Mouse (Mus musculus): Measurements from ENCODE around the gene Cdh22. TPM values are rescaled to one million over a fixed set of nuclear protein-coding genes. Genes with fewer than 3 reads are reported as not detected.

Cdh22 gene
- polyA plus RNA-seq, 1 experiment from 2014 or later = not detected

DNA sequence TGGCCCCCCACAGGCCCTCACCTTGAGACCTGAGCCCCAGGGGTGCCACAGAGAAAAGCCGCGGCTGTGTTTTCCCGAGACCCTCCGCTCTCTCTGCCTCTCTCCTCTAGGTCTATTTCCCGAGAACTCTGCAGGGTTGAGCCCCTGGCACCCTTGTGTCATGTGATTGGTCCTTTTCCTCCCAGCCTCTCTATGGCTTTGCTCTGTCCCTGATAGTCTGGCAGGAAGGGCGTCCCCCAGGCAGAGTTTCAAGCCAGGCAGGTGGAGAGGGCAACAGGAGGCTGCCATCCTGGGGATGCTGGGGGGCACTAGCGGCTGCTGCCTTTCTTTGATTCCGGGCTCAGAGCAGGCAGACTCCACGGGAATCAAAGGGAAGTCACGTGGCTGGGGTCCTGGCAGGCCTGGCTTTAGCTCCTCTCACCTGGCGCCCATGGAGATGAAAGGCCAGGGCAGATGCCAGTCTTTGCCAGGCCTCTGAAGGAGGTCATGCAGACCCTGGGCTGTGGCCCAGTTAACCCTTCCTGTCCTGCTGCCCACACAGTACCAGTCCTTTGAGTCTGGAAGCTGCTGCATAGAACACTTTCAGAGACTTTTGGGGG is 8.6 kb upstream of the Cdh22 start:
- H3K27ac ChIP-seq (ENCODE audit: low read depth) = no peak overlapping the region
- no peaks in the 10 kb centered on the region for H3K4me1 ChIP-seq (ENCODE audit: insufficient read depth)
- no peak for ATAC-seq
- no peak overlapping the region for H3K4me2 ChIP-seq (ENCODE audit: low read depth, low read length)
- H3K9me3 ChIP-seq (ENCODE audit: low read length) = no peaks in the 10 kb centered on the region
- WGBS (ENCODE audit: insufficient replicate concordance) = 10% methylated on average over 11 of the region's 11 CpGs
- H3K4me3 ChIP-seq (ENCODE audit: low read depth, low read length) = no peak overlapping the region
- H3K36me3 ChIP-seq (replicated peaks; ENCODE audit: insufficient read depth, low read length) = no peaks in the 10 kb centered on the region
- H3K27me3 ChIP-seq (ENCODE audit: insufficient read depth, low read length) = peaks cover 60% of the 10 kb centered on the region
- TF ChIP-seq EP300 (IDR thresholded peaks at IDR 0.05; ENCODE audit: low read depth) (no peak), CTCF (IDR thresholded peaks at IDR 0.05; ENCODE audit: low read depth) (no peak)
- H3K9ac ChIP-seq (replicated peaks) = no peak overlapping the region
- no peak for DNase-seq

DNA sequence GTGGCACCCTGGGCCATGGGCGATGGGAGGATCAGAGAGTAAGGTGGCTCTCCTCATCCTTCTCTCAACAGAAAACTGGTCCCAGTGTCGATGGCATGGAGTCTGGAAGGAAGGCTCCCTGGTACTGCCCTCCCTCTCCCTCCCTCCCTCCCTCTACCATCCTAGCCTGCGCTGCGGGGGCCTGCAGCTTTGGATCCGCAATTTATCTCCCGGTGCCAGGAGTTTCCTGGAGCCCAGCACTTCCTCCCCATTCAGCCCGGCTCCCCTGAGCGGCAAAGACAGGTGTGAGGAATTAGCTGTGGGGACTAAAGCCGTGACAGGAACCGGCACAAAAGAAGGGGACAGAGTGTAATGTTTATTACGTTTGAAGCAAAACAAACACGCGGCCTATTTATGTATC is 7.9 kb upstream of the Cdh22 start:
- ATAC-seq (no peak), DNase-seq (no peak)
- Histone ChIP-seq H3K9me3 (ENCODE audit: low read length) (no peaks in the 10 kb centered on the region), H3K27ac (ENCODE audit: low read depth) (no peak overlapping the region), H3K4me1 (ENCODE audit: insufficient read depth) (no peaks in the 10 kb centered on the region), H3K27me3 (ENCODE audit: insufficient read depth, low read length) (peaks cover 63% of the 10 kb centered on the region), H3K4me2 (ENCODE audit: low read depth, low read length) (no peak overlapping the region), H3K4me3 (ENCODE audit: low read depth, low read length) (no peak overlapping the region), H3K36me3 (replicated peaks; ENCODE audit: insufficient read depth, low read length) (no peaks in the 10 kb centered on the region), H3K9ac (replicated peaks) (no peak overlapping the region)
- TF ChIP-seq CTCF (IDR thresholded peaks at IDR 0.05; ENCODE audit: low read depth) = no peak
- no peak for TF ChIP-seq EP300 (IDR thresholded peaks at IDR 0.05; ENCODE audit: low read depth)
- 2% methylated on average over 13 of the region's 13 CpGs for WGBS (ENCODE audit: insufficient replicate concordance)

DNA sequence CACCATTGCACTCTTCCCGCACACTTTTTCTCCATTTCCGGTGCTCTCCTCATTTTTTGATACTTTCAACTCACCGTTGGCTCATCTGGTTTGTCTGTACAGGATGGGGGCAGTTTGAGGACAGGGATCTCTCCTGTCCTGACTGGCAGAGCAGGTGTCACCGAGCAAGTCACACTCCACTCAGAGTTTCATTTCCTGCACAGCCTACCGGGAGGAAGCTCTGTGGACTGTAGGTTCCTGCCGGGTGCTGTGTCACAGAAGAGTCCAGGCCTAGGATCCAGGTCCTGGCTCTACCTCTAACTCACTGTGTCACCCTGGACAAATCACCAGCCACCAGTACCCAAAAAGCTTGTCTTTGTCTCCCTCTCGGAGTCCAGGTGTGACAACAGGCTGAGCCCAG is 7.1 kb upstream of the Cdh22 start:
- peaks cover 64% of the 10 kb centered on the region for H3K27me3 ChIP-seq (ENCODE audit: insufficient read depth, low read length)
- DNase-seq (no peak), ATAC-seq (no peak)
- no peak for TF ChIP-seq CTCF (IDR thresholded peaks at IDR 0.05; ENCODE audit: low read depth)
- no peak for TF ChIP-seq EP300 (IDR thresholded peaks at IDR 0.05; ENCODE audit: low read depth)
- 32% methylated on average over 7 of the region's 7 CpGs for WGBS (ENCODE audit: insufficient replicate concordance)
- H3K4me2 ChIP-seq (ENCODE audit: low read depth, low read length) = no peak overlapping the region
- no peak overlapping the region for H3K9ac ChIP-seq (replicated peaks)
- H3K27ac ChIP-seq (ENCODE audit: low read depth) = no peak overlapping the region
- no peaks in the 10 kb centered on the region for H3K4me1 ChIP-seq (ENCODE audit: insufficient read depth)
- H3K9me3 ChIP-seq (ENCODE audit: low read length) = no peaks in the 10 kb centered on the region
- no peaks in the 10 kb centered on the region for H3K36me3 ChIP-seq (replicated peaks; ENCODE audit: insufficient read depth, low read length)
- H3K4me3 ChIP-seq (ENCODE audit: low read depth, low read length) = no peak overlapping the region

DNA sequence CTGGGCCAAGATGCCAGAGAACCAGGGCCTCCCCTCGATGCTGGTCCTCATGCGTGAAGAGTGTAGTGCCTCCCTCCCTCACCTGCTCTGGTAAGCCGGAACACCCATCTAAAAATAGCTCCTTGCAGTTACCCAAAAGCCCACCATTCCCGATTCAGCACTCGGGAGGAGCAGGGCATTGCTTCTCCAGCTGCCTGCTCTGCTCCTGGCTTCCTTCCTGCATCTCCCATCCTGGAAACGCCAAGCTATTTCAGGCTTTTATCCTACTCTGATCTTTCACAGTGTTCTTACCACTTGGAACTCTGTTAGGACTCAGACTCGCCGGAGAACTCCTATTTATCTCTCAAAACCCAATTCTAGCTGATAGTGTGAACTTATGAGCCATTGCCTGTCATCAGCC is 5.7 kb upstream of the Cdh22 start:
- Histone ChIP-seq H3K9me3 (ENCODE audit: low read length) (no peaks in the 10 kb centered on the region), H3K4me1 (ENCODE audit: insufficient read depth) (no peaks in the 10 kb centered on the region), H3K27me3 (ENCODE audit: insufficient read depth, low read length) (peaks cover 77% of the 10 kb centered on the region), H3K4me2 (ENCODE audit: low read depth, low read length) (no peak overlapping the region), H3K9ac (replicated peaks) (no peak overlapping the region), H3K36me3 (replicated peaks; ENCODE audit: insufficient read depth, low read length) (no peaks in the 10 kb centered on the region), H3K4me3 (ENCODE audit: low read depth, low read length) (no peak overlapping the region), H3K27ac (ENCODE audit: low read depth) (no peak overlapping the region)
- no peak for ATAC-seq
- WGBS (ENCODE audit: insufficient replicate concordance) = 23% methylated on average over 8 of the region's 8 CpGs
- DNase-seq = no peak
- TF ChIP-seq CTCF (IDR thresholded peaks at IDR 0.05; ENCODE audit: low read depth) (no peak), EP300 (IDR thresholded peaks at IDR 0.05; ENCODE audit: low read depth) (no peak)

DNA sequence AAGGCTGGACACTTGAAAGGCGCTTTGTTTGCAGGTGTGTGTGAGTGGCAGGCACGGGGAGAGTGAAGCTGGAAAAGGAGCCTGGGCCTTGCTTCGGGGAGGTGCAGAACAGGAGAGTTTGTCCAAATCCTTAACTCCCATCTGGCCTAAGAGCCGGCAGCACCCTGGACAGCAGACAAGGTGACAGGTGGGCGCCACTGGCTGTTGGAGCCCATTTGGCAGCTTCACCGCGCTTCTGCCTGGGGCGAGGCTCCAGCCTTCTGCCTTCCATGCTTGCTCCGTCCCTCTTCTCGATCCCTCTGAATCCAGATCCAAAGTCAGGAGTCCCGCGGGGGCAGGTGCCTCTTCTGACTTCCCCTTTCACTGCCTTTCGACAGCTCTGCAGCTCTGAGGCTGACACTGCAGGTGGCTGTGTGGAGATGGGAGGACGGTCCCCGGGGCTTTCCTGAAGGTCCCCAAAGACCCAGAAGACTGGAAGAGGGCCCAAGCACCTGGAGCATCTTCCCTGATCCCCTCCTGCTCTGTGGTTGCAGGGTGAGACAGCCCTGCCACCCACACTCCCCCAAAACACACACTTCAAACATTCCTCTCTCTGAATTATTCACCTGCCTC is 5.0 kb upstream of the Cdh22 start:
- H3K4me3 ChIP-seq (ENCODE audit: low read depth, low read length) = no peak overlapping the region
- H3K27ac ChIP-seq (ENCODE audit: low read depth) = no peak overlapping the region
- no peaks in the 10 kb centered on the region for H3K9me3 ChIP-seq (ENCODE audit: low read length)
- H3K4me2 ChIP-seq (ENCODE audit: low read depth, low read length) = no peak overlapping the region
- H3K36me3 ChIP-seq (replicated peaks; ENCODE audit: insufficient read depth, low read length) = no peaks in the 10 kb centered on the region
- TF ChIP-seq CTCF (IDR thresholded peaks at IDR 0.05; ENCODE audit: low read depth) (no peak), EP300 (IDR thresholded peaks at IDR 0.05; ENCODE audit: low read depth) (no peak)
- 15% methylated on average over 14 of the region's 15 CpGs for WGBS (ENCODE audit: insufficient replicate concordance)
- DNase-seq (no peak), ATAC-seq (no peak)
- no peak overlapping the region for H3K9ac ChIP-seq (replicated peaks)
- peaks cover 81% of the 10 kb centered on the region for H3K27me3 ChIP-seq (ENCODE audit: insufficient read depth, low read length)
- peaks cover 4% of the 10 kb centered on the region for H3K4me1 ChIP-seq (ENCODE audit: insufficient read depth)

DNA sequence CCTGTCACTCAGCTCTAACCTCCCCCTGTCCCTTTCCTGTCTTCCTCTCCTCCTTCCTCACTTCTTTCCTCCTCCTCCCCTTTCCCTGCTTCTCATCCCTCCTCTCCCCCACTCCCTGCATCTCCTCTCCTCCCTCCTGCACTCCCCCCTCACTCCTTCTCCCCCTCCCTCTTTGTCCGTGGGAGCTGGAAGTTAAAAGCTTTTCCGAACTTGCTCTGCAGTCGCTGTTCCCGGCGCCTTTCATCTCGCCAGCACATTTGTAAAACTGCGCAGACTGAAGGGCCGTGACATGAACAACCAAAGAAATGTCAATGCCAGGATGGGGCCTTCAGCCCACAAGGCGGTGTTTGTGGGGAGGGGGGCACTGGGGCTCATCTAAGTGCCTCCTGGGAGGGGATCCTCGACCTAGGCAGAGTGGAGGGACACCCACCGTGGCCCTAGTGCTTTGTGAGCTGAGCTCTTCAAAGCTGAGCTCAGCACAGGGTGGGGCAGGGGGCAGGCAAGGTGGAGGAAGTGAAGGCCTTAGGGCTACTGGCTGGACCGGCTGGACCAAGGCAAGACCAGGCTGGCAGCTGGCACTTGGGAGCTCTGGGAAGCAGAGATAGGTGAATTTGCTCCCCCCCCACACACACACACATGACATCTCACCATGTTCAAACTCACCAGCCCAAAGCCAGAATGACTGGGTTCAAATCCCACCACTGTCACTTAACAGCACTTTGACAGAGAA is 3.9 kb upstream of the Cdh22 start:
- WGBS (ENCODE audit: insufficient replicate concordance) = 18% methylated on average over 12 of the region's 12 CpGs
- H3K9me3 ChIP-seq (ENCODE audit: low read length) = no peaks in the 10 kb centered on the region
- H3K4me2 ChIP-seq (ENCODE audit: low read depth, low read length) = no peak overlapping the region
- H3K4me1 ChIP-seq (ENCODE audit: insufficient read depth) = peaks cover 11% of the 10 kb centered on the region
- H3K9ac ChIP-seq (replicated peaks) = no peak overlapping the region
- H3K36me3 ChIP-seq (replicated peaks; ENCODE audit: insufficient read depth, low read length) = no peaks in the 10 kb centered on the region
- no peak overlapping the region for H3K4me3 ChIP-seq (ENCODE audit: low read depth, low read length)
- H3K27me3 ChIP-seq (ENCODE audit: insufficient read depth, low read length) = peaks cover 92% of the 10 kb centered on the region
- DNase-seq (no peak), ATAC-seq (no peak)
- no peak overlapping the region for H3K27ac ChIP-seq (ENCODE audit: low read depth)
- TF ChIP-seq EP300 (IDR thresholded peaks at IDR 0.05; ENCODE audit: low read depth) = no peak
